Mouse (Mus musculus) embryonic facial prominence, embryonic 10.5 days (tissue): Measurements from ENCODE around the gene Kif3b. TPM values are rescaled to one million over a fixed set of nuclear protein-coding genes. Genes with fewer than 3 reads are reported as not detected.
A peak's percentile ranks its signal among the peaks of the same experiment; 100 is the strongest.
"Not testable (repeated sequence)": the region's sequence is repeated elsewhere in the genome, so short reads cannot be mapped to it uniquely, and the experiment has no call there.

Source experiments
- DNase-seq: peaks from one replicate; pipeline ENCODE4 v3.0.0-alpha.2; 2017; ENCODE audit warnings: low spot score
- H3K27ac ChIP-seq: fragments of 300-500 bp; sonication (generic); replicated peaks from 2 replicates; pipeline ENCODE4 v1.5.1; 2016; ENCODE audit warnings: mild to moderate bottlenecking
- H3K27me3 ChIP-seq: fragments of 300-500 bp; sonication (generic); replicated peaks from 2 replicates; pipeline ENCODE4 v1.6.1; 2016; ENCODE audit warnings: low read depth, mild to moderate bottlenecking; ENCODE audit not compliant: poor library complexity, severe bottlenecking
- H3K36me3 ChIP-seq: fragments of 300-500 bp; sonication (generic); replicated peaks from 2 replicates; pipeline ENCODE4 v1.6.1; 2016; ENCODE audit warnings: mild to moderate bottlenecking, moderate library complexity
- H3K4me1 ChIP-seq: fragments of 300-500 bp; sonication (generic); 2 replicates; pipeline ENCODE4 v1.6.1; 2016
- H3K4me3 ChIP-seq: fragments of 300-500 bp; sonication (generic); 2 replicates; pipeline ENCODE4 v1.5.1; 2016; ENCODE audit warnings: mild to moderate bottlenecking, moderate library complexity
- H3K9me3 ChIP-seq: fragments of 300-500 bp; sonication (generic); 2 replicates; pipeline ENCODE4 v1.6.1; 2016; ENCODE audit warnings: mild to moderate bottlenecking
- WGBS: fragments of 180-500 bp; shearing (Covaris S2); methylation state at CpG from one replicate; pipeline ENCODE4 v1.1.7; 2016; 5-methylcytosine and 5-hydroxymethylcytosine counted together
- polyA plus RNA-seq: library from polyadenylated mRNA; unstranded; fragments of >200 nt; fragmentation: Nextera tagmentation; extraction: Ambion mirVana; gene quantifications from 2 replicates; pipeline ENCODE4 v1.2.1, GENCODE M21; 2016

Gene Kif3b
- 6.2 and 6.4 TPM in 2 replicates for polyA plus RNA-seq

DNA sequence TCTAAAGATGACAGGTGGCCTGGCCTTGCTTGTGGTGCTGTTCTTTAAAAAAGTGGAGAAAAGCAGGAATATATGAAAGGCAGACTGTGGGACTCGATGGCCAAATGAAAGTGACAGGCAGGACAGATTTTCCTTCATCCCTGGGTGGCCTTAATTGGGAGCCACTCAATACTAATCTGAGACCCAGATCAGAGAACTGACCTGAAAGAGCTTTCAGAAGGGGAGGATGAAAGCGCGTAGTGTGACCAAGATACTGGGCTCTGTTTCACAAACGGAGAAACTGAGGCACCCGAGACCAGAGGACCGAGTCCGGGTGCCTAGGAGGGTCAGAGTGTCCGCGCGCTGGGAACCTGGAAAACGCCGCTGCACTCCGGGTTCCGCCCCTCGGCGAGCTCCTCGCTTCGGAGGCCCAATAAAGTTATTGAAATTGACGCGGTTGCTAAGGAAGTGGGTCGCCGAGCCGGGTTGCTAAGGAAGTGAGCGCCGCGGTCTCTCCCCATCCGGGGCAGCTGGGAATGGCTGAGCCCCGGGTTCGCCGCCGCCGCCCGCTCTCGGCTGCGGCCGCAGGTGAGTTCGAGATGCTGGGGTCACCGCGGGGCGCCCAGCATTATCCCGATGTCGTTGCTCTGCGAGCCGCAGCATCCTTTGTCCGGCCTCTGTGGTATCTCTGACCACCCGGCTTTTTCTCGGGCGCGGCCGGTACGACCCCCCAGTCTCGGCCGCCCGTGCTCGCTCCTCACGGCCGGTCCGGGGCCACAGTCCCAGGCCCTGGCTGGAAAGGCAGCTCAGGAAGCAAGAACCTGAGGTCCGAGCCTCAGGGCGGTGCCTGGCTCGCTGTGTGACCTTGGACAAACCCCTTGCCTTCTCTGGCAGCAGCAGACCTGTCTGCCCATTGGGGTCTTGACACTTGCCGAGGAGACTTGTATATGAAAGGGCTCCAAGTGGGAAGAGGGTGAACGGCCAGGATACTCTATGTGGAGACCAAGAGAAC lies at the start of gene Kif3b:
Gene Kif3b, plus strand, starts transcription at position 476 of the 991 bp plus-strand sequence.
- H3K27ac ChIP-seq, result peak within 1 kb of the TSS; percentile 86
- H3K4me1 ChIP-seq, result peaks cover 23% of the 10 kb centered on the region
- WGBS, result under 1% methylated on average over 63 of the region's 63 CpGs
- DNase-seq, result peak; percentile 91
- H3K9me3 ChIP-seq, result no peaks in the 10 kb centered on the region
- no peaks in the 10 kb centered on the region for H3K27me3 ChIP-seq
- no peaks in the 10 kb centered on the region; the same call in 1 of the 2 replicates for H3K36me3 ChIP-seq
- peak within 1 kb of the TSS; percentile 99 for H3K4me3 ChIP-seq

DNA sequence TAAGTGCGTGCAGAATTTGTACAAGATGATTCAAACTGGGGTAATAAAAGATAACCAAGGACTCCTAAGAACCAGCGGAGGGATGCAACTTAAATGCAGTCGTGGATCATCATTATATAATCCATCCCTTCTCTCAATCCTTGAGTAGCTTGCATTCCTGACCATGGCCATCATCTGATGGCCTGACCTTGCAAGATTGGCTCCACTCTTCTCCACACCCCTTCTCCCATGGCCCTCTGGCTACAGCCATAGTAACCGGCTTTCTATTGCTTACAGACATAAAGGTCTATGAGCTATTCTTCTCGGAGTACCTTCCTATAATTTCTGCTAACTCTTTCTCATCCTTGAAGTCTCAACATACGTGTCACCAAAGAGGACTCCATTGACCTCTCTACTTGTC lies 49.1 kb upstream of the Kif3b start:
- peak overlapping the region; percentile 93 for H3K4me3 ChIP-seq
- 66% methylated on average over 6 of the region's 6 CpGs for WGBS
- H3K36me3 ChIP-seq, result peaks cover 49% of the 10 kb centered on the region
- H3K27me3 ChIP-seq, result no peaks in the 10 kb centered on the region
- peak overlapping the region; percentile 98 for H3K27ac ChIP-seq
- no peak for DNase-seq
- peaks cover 41% of the 10 kb centered on the region for H3K4me1 ChIP-seq
- H3K9me3 ChIP-seq, result no peaks in the 10 kb centered on the region

- Histone ChIP-seq H3K4me1 (no peaks in the 10 kb centered on the region), H3K27me3 (no peaks in the 10 kb centered on the region), H3K27ac (no peak overlapping the region), H3K9me3 (no peaks in the 10 kb centered on the region), H3K4me3 (no peak overlapping the region), H3K36me3 (peaks cover 86% of the 10 kb centered on the region)
- DNase-seq, result no peak
- 91% methylated on average over 5 of the region's 5 CpGs for WGBS
These were observed 41.5 kb upstream of the Kif3b start for GRCm38 (mm10) chr2:153249751-153250150.

DNA sequence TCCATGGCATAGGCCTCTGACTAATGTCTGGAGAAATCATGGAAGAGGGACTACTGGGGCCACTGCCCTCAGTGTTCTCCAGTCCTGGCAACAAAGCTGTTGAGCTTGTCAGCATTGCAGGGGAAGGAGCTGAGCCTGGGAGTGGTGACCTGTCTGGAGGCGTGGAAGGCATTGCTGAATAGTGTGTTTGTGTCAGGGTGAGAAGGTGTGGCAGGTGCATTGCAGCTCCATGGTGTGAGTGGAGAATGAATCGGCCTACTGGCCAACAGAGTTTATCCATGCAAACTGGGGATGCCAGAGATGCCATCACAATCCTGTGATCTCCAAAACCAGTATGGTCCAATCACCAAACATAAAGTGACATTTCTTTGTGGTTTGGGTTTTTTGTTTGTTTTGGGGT lies 34.6 kb upstream of the Kif3b start:
- H3K27ac ChIP-seq, result no peak overlapping the region
- H3K9me3 ChIP-seq, result no peaks in the 10 kb centered on the region
- no peak for DNase-seq
- no peak overlapping the region for H3K4me3 ChIP-seq
- peaks cover 62% of the 10 kb centered on the region for H3K36me3 ChIP-seq
- H3K4me1 ChIP-seq, result no peaks in the 10 kb centered on the region
- H3K27me3 ChIP-seq, result no peaks in the 10 kb centered on the region
- 81% methylated on average over 2 of the region's 2 CpGs for WGBS

DNA sequence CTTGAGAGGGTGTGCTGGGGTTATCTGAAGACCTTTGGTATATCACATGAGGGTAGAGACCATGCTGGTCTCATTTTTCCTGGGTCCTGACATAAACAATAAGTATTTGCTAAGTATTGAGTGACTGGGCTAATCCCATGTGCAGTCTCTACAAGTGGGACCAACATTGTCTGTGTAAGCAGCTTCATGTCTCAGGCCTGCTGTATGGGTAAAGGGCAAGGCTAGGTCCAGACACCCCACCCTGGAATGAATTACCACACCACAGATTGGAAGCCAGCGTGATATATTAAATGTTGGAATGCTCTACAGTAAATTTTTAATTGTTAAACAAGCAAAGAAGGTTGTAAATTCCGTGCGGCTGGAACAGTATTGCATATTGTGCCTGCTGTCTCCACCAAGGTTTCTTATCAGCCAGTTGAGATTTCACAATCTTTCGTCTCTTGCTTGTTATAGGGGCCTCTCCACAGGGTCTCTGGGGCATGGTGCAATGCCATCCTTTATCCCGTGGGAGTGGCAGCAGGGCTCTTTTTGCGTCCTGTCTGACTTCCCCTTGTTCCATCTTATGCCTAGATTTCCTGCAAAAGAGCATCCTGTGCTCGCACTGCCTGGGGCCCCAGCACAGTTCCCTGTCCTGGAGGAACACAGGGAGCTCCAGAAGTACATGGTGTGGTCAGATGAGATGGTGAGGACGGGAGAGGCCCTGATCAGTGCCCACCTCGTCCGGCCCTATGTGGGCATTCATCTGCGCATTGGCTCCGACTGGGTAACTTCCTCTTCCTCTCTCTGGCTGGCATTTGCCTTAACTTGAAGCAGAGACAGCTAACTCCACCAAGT lies 32.0 kb upstream of the Kif3b start:
- H3K9me3 ChIP-seq, result no peaks in the 10 kb centered on the region
- H3K27ac ChIP-seq, result no peak overlapping the region
- no peak overlapping the region for H3K4me3 ChIP-seq
- no peaks in the 10 kb centered on the region for H3K27me3 ChIP-seq
- no peak for DNase-seq
- peaks cover 64% of the 10 kb centered on the region for H3K36me3 ChIP-seq
- 89% methylated on average over 12 of the region's 12 CpGs for WGBS
- H3K4me1 ChIP-seq, result no peaks in the 10 kb centered on the region

DNA sequence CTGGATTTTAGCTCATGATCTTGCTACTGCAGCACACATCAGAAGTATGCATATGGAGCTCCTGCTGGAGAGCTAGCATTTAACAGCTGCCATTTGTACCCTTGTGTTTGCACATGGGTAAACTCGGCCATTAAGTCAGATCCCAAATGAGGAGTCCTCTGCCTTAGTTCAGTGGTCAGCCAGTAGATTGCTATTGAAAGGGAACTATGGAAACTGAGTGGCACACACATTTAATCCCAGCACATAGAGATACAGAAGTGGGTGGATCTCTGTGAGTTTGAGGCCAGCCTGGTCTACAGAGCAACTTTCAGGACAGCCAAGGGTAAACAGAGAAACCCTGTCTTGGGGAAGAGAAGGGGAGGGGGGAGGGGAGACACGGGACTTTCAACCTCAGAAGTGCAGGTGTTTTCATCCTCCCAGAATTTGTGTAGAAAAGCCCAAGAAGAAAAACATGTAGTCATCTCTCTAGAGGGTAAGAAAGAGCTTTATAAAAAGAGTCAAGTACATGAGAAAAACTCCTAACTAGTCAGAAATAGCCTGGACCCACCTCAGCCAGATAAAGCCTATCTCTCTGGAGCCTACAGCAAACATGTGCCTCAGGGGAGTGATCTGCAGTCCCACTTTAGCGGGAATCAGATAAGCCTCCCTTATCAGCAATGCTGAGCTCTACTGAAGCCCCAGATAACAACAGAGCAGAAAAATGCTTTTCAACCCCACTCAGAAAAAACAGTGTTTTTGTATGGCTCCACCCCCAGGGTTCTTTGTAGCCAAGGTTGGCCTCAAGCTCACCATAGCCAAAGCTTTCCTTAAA lies 31.1 kb upstream of the Kif3b start:
- DNase-seq, result no peak
- 72% methylated on average over 3 of the region's 3 CpGs for WGBS
- Histone ChIP-seq H3K36me3 (peaks cover 64% of the 10 kb centered on the region), H3K27ac (no peak overlapping the region), H3K4me3 (no peak overlapping the region), H3K27me3 (no peaks in the 10 kb centered on the region), H3K9me3 (no peaks in the 10 kb centered on the region), H3K4me1 (no peaks in the 10 kb centered on the region)

DNA sequence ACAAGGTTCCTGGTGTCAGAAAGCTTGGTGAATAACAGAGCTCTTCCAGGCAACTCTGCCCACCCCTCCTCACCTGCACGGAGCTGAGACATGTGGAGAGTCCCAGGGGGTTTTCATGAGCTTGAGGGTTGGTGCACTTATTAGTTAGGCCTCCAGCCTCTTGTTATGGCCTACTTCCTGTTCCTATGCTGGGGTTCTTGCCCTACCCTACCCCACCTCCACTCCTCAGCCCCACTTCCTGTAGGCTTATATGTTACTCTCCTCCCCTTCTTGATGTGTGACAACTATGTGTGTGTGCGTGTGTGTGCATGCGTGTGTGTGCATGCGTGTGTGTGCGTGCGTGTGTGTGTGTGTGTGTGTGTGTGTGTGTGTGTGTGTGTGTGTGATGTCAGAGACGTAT lies 28.2 kb upstream of the Kif3b start:
- H3K36me3 ChIP-seq, result peaks cover 84% of the 10 kb centered on the region
- no peak overlapping the region for H3K4me3 ChIP-seq
- H3K27ac ChIP-seq, result no peak overlapping the region
- H3K9me3 ChIP-seq, result no peaks in the 10 kb centered on the region
- WGBS, result 82% methylated on average over 7 of the region's 7 CpGs
- DNase-seq, result no peak
- H3K4me1 ChIP-seq, result no peaks in the 10 kb centered on the region
- H3K27me3 ChIP-seq, result no peaks in the 10 kb centered on the region

DNA sequence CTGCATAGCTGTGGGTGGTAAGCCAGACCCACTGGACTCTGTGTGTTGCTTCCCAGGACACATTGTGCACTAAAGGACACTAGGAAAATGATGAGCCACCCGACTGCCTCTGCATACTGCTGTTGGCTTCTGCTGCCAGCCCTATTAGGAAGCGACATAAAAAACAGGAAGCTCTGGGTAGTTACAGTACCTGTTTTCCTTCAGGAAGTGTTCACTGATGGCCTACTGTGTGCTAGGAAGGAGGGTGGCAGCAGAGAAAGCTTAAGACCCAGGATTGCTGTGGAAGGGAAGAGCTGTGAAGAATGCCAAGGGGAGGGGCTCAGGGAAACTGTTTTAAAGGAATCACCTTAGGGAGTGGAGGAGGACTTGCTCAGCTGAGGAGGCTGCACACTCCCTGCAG lies 23.9 kb upstream of the Kif3b start:
- Histone ChIP-seq H3K36me3 (peaks cover 56% of the 10 kb centered on the region), H3K4me3 (no peak overlapping the region), H3K4me1 (peaks cover 8% of the 10 kb centered on the region), H3K9me3 (no peaks in the 10 kb centered on the region), H3K27ac (no peak overlapping the region), H3K27me3 (no peaks in the 10 kb centered on the region)
- no peak for DNase-seq
- WGBS, result 88% methylated on average over 2 of the region's 2 CpGs

GRCm38 (mm10) chr2:153270231-153270915 lies 20.8 kb upstream of the Kif3b start:
- not testable (repeated sequence) for H3K27me3 ChIP-seq, DNase-seq, H3K4me3 ChIP-seq, H3K9me3 ChIP-seq, H3K27ac ChIP-seq
- peaks cover 18% of the 10 kb centered on the region for H3K4me1 ChIP-seq
- WGBS, result 71% methylated on average over 8 of the region's 8 CpGs
- peaks cover 26% of the 10 kb centered on the region for H3K36me3 ChIP-seq

- WGBS, result 76% methylated on average over 6 of the region's 6 CpGs
These were observed 16.9 kb upstream of the Kif3b start for GRCm38 (mm10) chr2:153274200-153274918.

DNA sequence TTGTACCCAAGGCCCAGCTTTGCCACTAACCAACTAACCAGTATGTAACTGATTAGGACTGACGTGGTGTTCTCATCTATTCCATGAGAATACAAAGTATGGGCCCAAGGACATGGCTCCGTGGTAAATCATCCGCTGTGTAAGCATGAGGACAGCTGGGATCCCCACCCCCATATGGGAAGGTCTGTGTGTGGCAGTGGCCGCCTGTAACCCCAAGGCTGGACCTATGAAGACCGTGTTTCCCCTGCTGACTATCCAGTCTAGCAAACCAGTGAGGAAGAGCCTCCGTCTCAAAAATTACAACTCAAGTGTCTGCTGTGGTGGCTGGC lies 16.3 kb upstream of the Kif3b start:
- Histone ChIP-seq H3K4me3 (no peak overlapping the region), H3K27me3 (no peaks in the 10 kb centered on the region), H3K9me3 (no peaks in the 10 kb centered on the region), H3K27ac (no peak overlapping the region), H3K4me1 (peaks cover 12% of the 10 kb centered on the region), H3K36me3 (no peaks in the 10 kb centered on the region)
- no peak for DNase-seq
- 79% methylated on average over 6 of the region's 6 CpGs for WGBS

More at GRCm38 (mm10) chr2:153274200-153274918, 16.9 kb upstream of the Kif3b start:
- not testable (repeated sequence) for H3K27me3 ChIP-seq, H3K27ac ChIP-seq, H3K4me3 ChIP-seq, H3K9me3 ChIP-seq, DNase-seq, H3K36me3 ChIP-seq
- H3K4me1 ChIP-seq, result peaks cover 18% of the 10 kb centered on the region
